Mouse (Mus musculus) adrenal gland, postnatal 4 days (tissue): ENCODE measurements around the gene Dnah10. TPM values are rescaled to one million over a fixed set of nuclear protein-coding genes. Genes with fewer than 3 reads are reported as not detected.

Source experiments
- DNase-seq, 2 experiments: peaks; one replicate each; pipeline ENCODE4 v3.0.0; 2021 to 2022; ENCODE audit warnings: low spot score in 2 of 2, mixed read lengths in 2 of 2
- total RNA-seq, 2 experiments: library from RNA; stranded (reverse); gene quantifications; 2 replicates each; pipeline ENCODE4 v1.2.3; 2021

The Dnah10 gene
- total RNA-seq, 2 experiments from 2014 or later: 1.3 to 1.6 TPM

- DNase-seq: no peak
Observed at GRCm38 (mm10) chr5:124809708-124810366, 85.0 kb downstream of the Dnah10 start.

- DNase-seq: no peak
Observed at GRCm38 (mm10) chr5:124812466-124812865, 87.6 kb downstream of the Dnah10 start.

GRCm38 (mm10) chr5:124814797-124815196, 89.9 kb downstream of the Dnah10 start:
- no peak for DNase-seq

- DNase-seq: no peak
Observed at GRCm38 (mm10) chr5:124817050-124817449, 92.2 kb downstream of the Dnah10 start.

GRCm38 (mm10) chr5:124822128-124822894, 97.4 kb downstream of the Dnah10 start:
- DNase-seq: no peak

GRCm38 (mm10) chr5:124830331-124830730, 105.4 kb downstream of the Dnah10 start:
- no peak for DNase-seq

- no peak for DNase-seq
Observed at GRCm38 (mm10) chr5:124835218-124835617, 110.3 kb downstream of the Dnah10 start.

- no peak for DNase-seq
Observed at GRCm38 (mm10) chr5:124836075-124836474, 111.2 kb downstream of the Dnah10 start.

GRCm38 (mm10) chr5:124836621-124837020, 111.7 kb downstream of the Dnah10 start:
- no peak for DNase-seq

GRCm38 (mm10) chr5:124840202-124840601, 115.3 kb downstream of the Dnah10 start:
- no peak for DNase-seq

GRCm38 (mm10) chr5:124840669-124841068, 115.8 kb downstream of the Dnah10 start:
- DNase-seq: no peak

GRCm38 (mm10) chr5:124843386-124843785, 118.5 kb downstream of the Dnah10 start:
- no peak for DNase-seq

- DNase-seq: no peak
Observed at GRCm38 (mm10) chr5:124844929-124845328, 120.0 kb downstream of the Dnah10 start.

GRCm38 (mm10) chr5:124847014-124847413, 122.1 kb downstream of the Dnah10 start:
- no peak for DNase-seq

GRCm38 (mm10) chr5:124848994-124849393, 124.1 kb downstream of the Dnah10 start:
- no peak for DNase-seq

GRCm38 (mm10) chr5:124851572-124851971, 126.7 kb downstream of the Dnah10 start:
- no peak for DNase-seq

GRCm38 (mm10) chr5:124852294-124852693, 127.4 kb downstream of the Dnah10 start:
- DNase-seq: no peak

- DNase-seq: no peak
Observed at GRCm38 (mm10) chr5:124853079-124853478, 128.2 kb downstream of the Dnah10 start.

- DNase-seq: no peak
Observed at GRCm38 (mm10) chr5:124854202-124854601, 129.3 kb downstream of the Dnah10 start.

GRCm38 (mm10) chr5:124860013-124860412, 135.1 kb downstream of the Dnah10 start:
- no peak for DNase-seq

GRCm38 (mm10) chr5:124861463-124861862, 136.6 kb downstream of the Dnah10 start:
- no peak for DNase-seq

- DNase-seq: peak; percentile 90 to 92
Observed at GRCm38 (mm10) chr5:124862013-124862866, 137.4 kb downstream of the Dnah10 start, which contains the start of the genes Ccdc92 and Zfp664. TSS of gene Ccdc92 (minus strand) at chr5:124862424. TSS of gene Zfp664 (plus strand) at chr5:124862691.
